Mouse (Mus musculus): ENCODE data around the gene Cartpt. TPM values are rescaled to one million over a fixed set of nuclear protein-coding genes. Genes with fewer than 3 reads are reported as not detected.
"Not testable (repeated sequence)": the region's sequence is repeated elsewhere in the genome, so short reads cannot be mapped to it uniquely, and the experiment has no call there.

Cartpt gene
- polyA plus RNA-seq, 1 experiment: 0.22 TPM

DNA sequence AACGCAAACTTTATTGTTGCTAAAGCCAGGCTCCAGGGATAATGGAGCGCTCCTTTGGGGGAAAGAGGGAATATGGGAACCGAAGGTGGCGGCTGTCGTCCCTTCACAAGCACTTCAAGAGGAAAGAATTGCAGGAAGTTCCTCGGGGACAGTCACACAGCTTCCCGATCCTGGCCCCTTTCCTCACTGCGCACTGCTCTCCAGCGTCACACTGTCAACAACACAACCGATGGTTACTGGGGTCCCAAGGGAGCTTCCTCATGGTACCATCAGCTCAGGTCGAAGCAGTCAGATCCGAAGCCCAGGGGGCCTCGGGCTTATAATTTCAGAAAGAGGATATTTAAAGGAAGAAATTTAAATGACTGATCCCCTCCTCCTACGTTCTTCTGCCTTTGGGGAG lies 2.1 kb downstream of the Cartpt start:
- H3K27ac ChIP-seq (ENCODE audit: control insufficient read depth, insufficient read depth, low read length): no peak overlapping the region
- no peak overlapping the region for H3K4me3 ChIP-seq (ENCODE audit: control insufficient read depth, insufficient read depth, low read length)
- H3K27me3 ChIP-seq (ENCODE audit: control insufficient read depth, insufficient read depth, low read length): peaks cover 4% of the 10 kb centered on the region; the same call in 1 of the 2 replicates
- DNase-seq: no peak
- 21% methylated on average over 14 of the region's 14 CpGs for WGBS
- no peaks in the 10 kb centered on the region for H3K4me1 ChIP-seq (replicated peaks; ENCODE audit: control insufficient read depth, insufficient read depth, low read length)
- no peaks in the 10 kb centered on the region for H3K36me3 ChIP-seq (ENCODE audit: control insufficient read depth, insufficient read depth, low read length)
- no peak for TF ChIP-seq POLR2A (IDR thresholded peaks at IDR 0.05; ENCODE audit: control insufficient read depth, extremely low read depth, insufficient read depth, low read length, poor library complexity)
- no peak for TF ChIP-seq CTCF (IDR thresholded peaks at IDR 0.05; ENCODE audit: borderline replicate concordance, control insufficient read depth, extremely low read depth, insufficient read depth, low read length, poor library complexity)

DNA sequence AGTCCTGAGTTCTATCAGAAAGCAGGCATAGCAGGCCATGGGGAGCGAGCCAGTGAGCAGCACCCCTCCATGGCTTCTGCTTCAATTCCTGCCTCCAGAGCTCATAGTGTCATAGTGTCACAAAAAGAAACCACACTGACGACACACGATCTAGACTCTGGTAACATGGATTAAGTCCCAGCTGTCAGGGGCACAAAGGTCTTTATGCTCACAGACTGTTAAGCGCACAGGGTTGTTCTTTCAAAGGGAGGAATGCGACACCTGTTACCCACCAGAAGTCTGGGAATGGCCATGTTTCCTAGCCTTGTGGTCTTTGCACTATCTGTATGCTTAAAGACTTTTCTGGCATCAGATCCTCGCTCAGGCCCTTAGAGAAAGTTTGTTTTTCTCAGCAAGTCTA lies 15.3 kb downstream of the Cartpt start:
- Histone ChIP-seq H3K36me3 (ENCODE audit: control insufficient read depth, insufficient read depth, low read length) (no peaks in the 10 kb centered on the region), H3K27me3 (ENCODE audit: control insufficient read depth, insufficient read depth, low read length) (no peaks in the 10 kb centered on the region), H3K4me3 (ENCODE audit: control insufficient read depth, insufficient read depth, low read length) (no peak overlapping the region), H3K27ac (ENCODE audit: control insufficient read depth, insufficient read depth, low read length) (no peak overlapping the region), H3K4me1 (replicated peaks; ENCODE audit: control insufficient read depth, insufficient read depth, low read length) (no peaks in the 10 kb centered on the region)
- 89% methylated on average over 6 of the region's 6 CpGs for WGBS
- TF ChIP-seq POLR2A (IDR thresholded peaks at IDR 0.05; ENCODE audit: control insufficient read depth, extremely low read depth, insufficient read depth, low read length, poor library complexity) (no peak), CTCF (IDR thresholded peaks at IDR 0.05; ENCODE audit: borderline replicate concordance, control insufficient read depth, extremely low read depth, insufficient read depth, low read length, poor library complexity) (no peak)
- DNase-seq: no peak

DNA sequence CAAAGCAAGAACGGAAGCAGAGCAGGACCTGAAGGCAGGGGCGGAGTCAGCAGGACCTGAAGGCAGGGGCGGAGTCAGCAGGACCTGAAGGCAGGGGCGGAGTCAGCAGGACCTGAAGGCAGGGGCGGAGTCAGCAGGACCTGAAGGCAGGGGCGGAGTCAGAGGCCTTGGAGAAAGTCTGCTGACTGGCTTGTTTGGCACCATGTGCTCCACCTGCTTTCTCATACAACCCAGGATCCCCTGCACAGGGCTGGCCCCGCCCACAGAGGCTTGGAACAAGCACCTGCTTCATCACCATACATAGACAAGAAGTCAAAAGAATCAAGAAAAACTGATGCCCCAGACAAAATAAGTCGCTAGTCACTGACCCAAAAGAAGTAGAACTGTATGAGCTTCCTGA lies 19.1 kb downstream of the Cartpt start:
- not testable (repeated sequence) for H3K27me3 ChIP-seq (ENCODE audit: control insufficient read depth, insufficient read depth, low read length); DNase-seq; H3K27ac ChIP-seq (ENCODE audit: control insufficient read depth, insufficient read depth, low read length); H3K4me1 ChIP-seq (replicated peaks; ENCODE audit: control insufficient read depth, insufficient read depth, low read length); H3K4me3 ChIP-seq (ENCODE audit: control insufficient read depth, insufficient read depth, low read length); H3K36me3 ChIP-seq (ENCODE audit: control insufficient read depth, insufficient read depth, low read length)
- 78% methylated on average over 8 of the region's 8 CpGs for WGBS

DNA sequence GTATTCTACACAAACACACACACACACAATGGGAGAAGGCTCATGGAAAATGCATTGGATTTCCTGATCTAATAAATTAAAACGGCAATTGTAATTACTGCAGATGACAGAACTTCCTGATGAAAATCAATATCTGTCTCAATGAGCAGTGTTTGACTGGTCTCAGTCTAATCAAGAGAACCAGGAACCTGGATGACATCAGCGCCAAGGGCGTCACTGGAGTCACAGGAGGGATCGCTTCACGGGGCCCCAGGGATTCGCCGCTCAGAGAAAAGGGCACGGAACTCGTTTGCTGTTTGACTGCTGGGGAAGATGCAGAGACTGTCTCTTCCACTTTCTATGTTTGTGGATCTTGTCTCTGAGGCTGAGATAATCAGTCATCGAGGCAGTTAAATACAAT lies 21.2 kb downstream of the Cartpt start:
- Histone ChIP-seq H3K4me1 (replicated peaks; ENCODE audit: control insufficient read depth, insufficient read depth, low read length) (no peaks in the 10 kb centered on the region), H3K27ac (ENCODE audit: control insufficient read depth, insufficient read depth, low read length) (no peak overlapping the region), H3K27me3 (ENCODE audit: control insufficient read depth, insufficient read depth, low read length) (no peaks in the 10 kb centered on the region), H3K4me3 (ENCODE audit: control insufficient read depth, insufficient read depth, low read length) (no peak overlapping the region), H3K36me3 (ENCODE audit: control insufficient read depth, insufficient read depth, low read length) (no peaks in the 10 kb centered on the region)
- DNase-seq: no peak
- 89% methylated on average over 10 of the region's 10 CpGs for WGBS
- TF ChIP-seq POLR2A (IDR thresholded peaks at IDR 0.05; ENCODE audit: control insufficient read depth, extremely low read depth, insufficient read depth, low read length, poor library complexity): no peak
- TF ChIP-seq CTCF (IDR thresholded peaks at IDR 0.05; ENCODE audit: borderline replicate concordance, control insufficient read depth, extremely low read depth, insufficient read depth, low read length, poor library complexity): no peak

DNA sequence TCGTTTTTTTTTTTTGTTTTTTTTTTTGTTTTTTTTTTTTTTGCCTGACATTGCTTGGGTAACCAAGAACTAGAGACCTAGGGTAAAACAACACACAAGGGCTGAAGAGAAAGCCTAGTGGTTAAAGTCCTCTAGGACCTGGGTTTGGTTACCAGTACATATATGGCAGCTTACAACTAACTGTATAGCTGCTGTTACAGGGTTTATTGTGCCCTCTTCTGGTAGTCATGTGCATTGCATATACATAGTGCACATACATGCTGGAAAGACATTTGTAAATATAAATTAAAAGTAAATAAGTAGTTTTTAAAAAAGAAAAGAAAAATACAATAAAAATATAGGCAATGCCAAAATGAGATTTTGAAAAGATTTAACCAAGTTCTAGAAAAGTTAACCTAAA lies 28.8 kb downstream of the Cartpt start:
- H3K4me1 ChIP-seq (replicated peaks; ENCODE audit: control insufficient read depth, insufficient read depth, low read length): no peaks in the 10 kb centered on the region
- H3K4me3 ChIP-seq (ENCODE audit: control insufficient read depth, insufficient read depth, low read length): no peak overlapping the region
- no peaks in the 10 kb centered on the region for H3K36me3 ChIP-seq (ENCODE audit: control insufficient read depth, insufficient read depth, low read length)
- no peak for TF ChIP-seq POLR2A (IDR thresholded peaks at IDR 0.05; ENCODE audit: control insufficient read depth, extremely low read depth, insufficient read depth, low read length, poor library complexity)
- no peak for TF ChIP-seq CTCF (IDR thresholded peaks at IDR 0.05; ENCODE audit: borderline replicate concordance, control insufficient read depth, extremely low read depth, insufficient read depth, low read length, poor library complexity)
- DNase-seq: no peak
- no peaks in the 10 kb centered on the region for H3K27me3 ChIP-seq (ENCODE audit: control insufficient read depth, insufficient read depth, low read length)
- 91% methylated on average over 1 of the region's 1 CpGs for WGBS
- no peak overlapping the region for H3K27ac ChIP-seq (ENCODE audit: control insufficient read depth, insufficient read depth, low read length)

DNA sequence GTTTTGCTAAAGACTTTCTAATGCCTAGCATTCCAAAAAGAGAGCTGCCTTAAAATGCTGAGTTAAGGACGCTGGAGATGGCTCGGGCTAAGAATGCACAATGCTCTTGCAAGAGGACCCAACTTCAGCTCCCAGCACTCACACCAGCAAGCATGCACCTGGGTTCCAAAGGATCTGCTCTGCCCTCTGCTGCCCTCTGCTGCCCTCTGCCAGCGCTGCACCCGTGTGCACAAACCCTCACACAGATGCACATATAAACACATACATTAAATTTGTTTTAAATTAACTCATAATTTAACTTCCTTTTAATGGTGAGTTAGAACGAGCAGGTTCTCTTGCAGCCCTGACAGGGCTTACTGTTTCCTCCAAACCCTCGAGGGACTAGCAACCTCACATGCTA lies 32.5 kb downstream of the Cartpt start:
- Histone ChIP-seq H3K36me3 (ENCODE audit: control insufficient read depth, insufficient read depth, low read length) (no peaks in the 10 kb centered on the region), H3K27ac (ENCODE audit: control insufficient read depth, insufficient read depth, low read length) (no peak overlapping the region), H3K4me1 (replicated peaks; ENCODE audit: control insufficient read depth, insufficient read depth, low read length) (no peaks in the 10 kb centered on the region), H3K27me3 (ENCODE audit: control insufficient read depth, insufficient read depth, low read length) (no peaks in the 10 kb centered on the region), H3K4me3 (ENCODE audit: control insufficient read depth, insufficient read depth, low read length) (no peak overlapping the region)
- TF ChIP-seq POLR2A (IDR thresholded peaks at IDR 0.05; ENCODE audit: control insufficient read depth, extremely low read depth, insufficient read depth, low read length, poor library complexity) (no peak), CTCF (IDR thresholded peaks at IDR 0.05; ENCODE audit: borderline replicate concordance, control insufficient read depth, extremely low read depth, insufficient read depth, low read length, poor library complexity) (no peak)
- WGBS: 91% methylated on average over 6 of the region's 6 CpGs
- no peak for DNase-seq

DNA sequence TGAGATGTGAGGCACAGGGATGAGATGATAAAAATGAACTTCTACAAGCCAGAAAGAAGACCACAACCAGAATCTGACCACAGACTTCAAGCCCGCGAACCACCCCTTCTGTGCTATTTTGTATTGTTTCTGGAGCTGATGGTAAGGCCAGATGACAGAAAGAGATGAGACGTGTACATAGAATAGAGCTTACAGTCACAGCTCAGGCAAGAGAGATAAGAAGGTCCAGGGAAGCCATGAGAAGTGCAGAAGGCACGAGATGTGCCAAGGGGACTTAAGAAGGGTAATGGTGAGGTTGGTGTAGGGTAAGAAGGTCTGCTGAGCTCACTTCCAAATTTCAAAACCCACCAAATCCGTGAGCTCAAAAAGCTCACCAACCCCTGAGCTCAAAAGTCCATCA lies 36.6 kb downstream of the Cartpt start:
- no peak overlapping the region for H3K27ac ChIP-seq (ENCODE audit: control insufficient read depth, insufficient read depth, low read length)
- WGBS: 65% methylated on average over 5 of the region's 5 CpGs
- TF ChIP-seq POLR2A (IDR thresholded peaks at IDR 0.05; ENCODE audit: control insufficient read depth, extremely low read depth, insufficient read depth, low read length, poor library complexity) (no peak), CTCF (IDR thresholded peaks at IDR 0.05; ENCODE audit: borderline replicate concordance, control insufficient read depth, extremely low read depth, insufficient read depth, low read length, poor library complexity) (no peak)
- no peaks in the 10 kb centered on the region for H3K36me3 ChIP-seq (ENCODE audit: control insufficient read depth, insufficient read depth, low read length)
- no peak overlapping the region for H3K4me3 ChIP-seq (ENCODE audit: control insufficient read depth, insufficient read depth, low read length)
- no peak for DNase-seq
- no peaks in the 10 kb centered on the region for H3K27me3 ChIP-seq (ENCODE audit: control insufficient read depth, insufficient read depth, low read length)
- H3K4me1 ChIP-seq (replicated peaks; ENCODE audit: control insufficient read depth, insufficient read depth, low read length): no peaks in the 10 kb centered on the region
